Mouse (Mus musculus): ENCODE results near the gene Capn11.
"Not testable (repeated sequence)": the region's sequence is repeated elsewhere in the genome, so short reads cannot be mapped to it uniquely, and the experiment has no call there.

Capn11 gene

GRCm38 (mm10) chr17:45628885-45629855, 30.0 kb downstream of the Capn11 start:
- DNase-seq (ENCODE audit: low spot score), result no peak

- no peak for DNase-seq (ENCODE audit: low spot score)
Measured at GRCm38 (mm10) chr17:45628160-45628559, 31.0 kb downstream of the Capn11 start.

- DNase-seq (ENCODE audit: low spot score), result peak; percentile 67
Measured at GRCm38 (mm10) chr17:45626577-45627134, 32.5 kb downstream of the Capn11 start.

GRCm38 (mm10) chr17:45623425-45623824, 35.7 kb downstream of the Capn11 start:
- not testable (repeated sequence) for DNase-seq (ENCODE audit: low spot score)

- no peak for DNase-seq (ENCODE audit: low spot score)
Measured at GRCm38 (mm10) chr17:45619386-45620256, 39.5 kb downstream of the Capn11 start.

GRCm38 (mm10) chr17:45618941-45619385, 40.2 kb downstream of the Capn11 start:
- no peak for DNase-seq (ENCODE audit: low spot score)

GRCm38 (mm10) chr17:45617655-45618054, 41.5 kb downstream of the Capn11 start:
- DNase-seq (ENCODE audit: low spot score), result no peak

- DNase-seq (ENCODE audit: low spot score), result no peak
Measured at GRCm38 (mm10) chr17:45616679-45617078, 42.4 kb downstream of the Capn11 start.

- no peak for DNase-seq (ENCODE audit: low spot score)
Measured at GRCm38 (mm10) chr17:45616046-45616650, 43.0 kb downstream of the Capn11 start.

GRCm38 (mm10) chr17:45612921-45613320, 46.2 kb downstream of the Capn11 start:
- no peak for DNase-seq (ENCODE audit: low spot score)

- no peak for DNase-seq (ENCODE audit: low spot score)
Measured at GRCm38 (mm10) chr17:45612008-45612407, 47.1 kb downstream of the Capn11 start.

GRCm38 (mm10) chr17:45610144-45610866, 48.8 kb downstream of the Capn11 start:
- DNase-seq (ENCODE audit: low spot score), result no peak

- DNase-seq (ENCODE audit: low spot score), result no peak
Measured at GRCm38 (mm10) chr17:45608396-45608795, 50.7 kb downstream of the Capn11 start.

GRCm38 (mm10) chr17:45606992-45607879, 51.9 kb downstream of the Capn11 start:
- no peak for DNase-seq (ENCODE audit: low spot score)

GRCm38 (mm10) chr17:45602984-45603383, 56.1 kb downstream of the Capn11 start:
- no peak for DNase-seq (ENCODE audit: low spot score)

- DNase-seq (ENCODE audit: low spot score), result no peak
Measured at GRCm38 (mm10) chr17:45601877-45602304, 57.2 kb downstream of the Capn11 start, which contains the start of gene Mymx. Gene Mymx, minus strand, starts transcription at chr17:45602102.

GRCm38 (mm10) chr17:45601325-45601724, 57.8 kb downstream of the Capn11 start:
- no peak for DNase-seq (ENCODE audit: low spot score)

GRCm38 (mm10) chr17:45600267-45600666, 58.9 kb downstream of the Capn11 start:
- no peak for DNase-seq (ENCODE audit: low spot score)

GRCm38 (mm10) chr17:45599446-45600242, 59.5 kb downstream of the Capn11 start, which contains the start of gene Slc29a1:
Gene Slc29a1, minus strand, starts transcription at chr17:45599606.
- no peak for DNase-seq (ENCODE audit: low spot score)
